Mouse (Mus musculus): ENCODE results near the gene Bmpr2.
A peak's percentile ranks its signal among the peaks of the same experiment; 100 is the strongest.
"Not testable (repeated sequence)": the region's sequence is repeated elsewhere in the genome, so short reads cannot be mapped to it uniquely, and the experiment has no call there.

Bmpr2 gene

DNA sequence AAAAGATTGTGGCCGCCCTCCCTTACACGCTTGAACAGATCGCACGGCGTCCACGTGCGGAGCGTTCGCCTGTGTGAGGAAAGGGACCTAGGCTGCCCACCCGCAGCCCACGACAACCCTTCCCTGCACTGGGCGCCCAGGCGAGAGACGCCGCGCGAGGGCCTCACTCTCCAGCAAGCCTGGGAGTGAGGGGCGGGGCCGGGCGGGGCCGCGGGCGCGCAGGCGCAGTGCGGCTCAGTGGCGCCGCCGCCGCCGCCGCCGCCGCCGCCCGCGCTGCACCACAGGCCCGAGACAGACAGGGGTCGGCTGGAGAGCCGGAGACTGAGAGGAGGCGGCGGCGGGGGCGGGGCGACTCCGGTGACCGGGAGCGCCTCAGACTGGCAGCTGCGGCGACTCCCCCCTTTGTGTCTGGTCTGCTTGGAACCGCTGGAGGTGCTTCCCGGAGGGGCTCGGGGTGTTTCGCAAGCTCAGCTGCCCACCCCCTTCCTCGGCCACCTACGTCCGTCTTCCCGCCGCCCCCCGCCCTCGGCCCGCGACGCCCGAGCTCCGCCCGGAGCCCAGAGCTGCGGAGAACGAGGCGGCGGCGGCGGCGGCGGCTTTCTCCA is at the start of gene Bmpr2:
Gene Bmpr2, plus strand, starts transcription at position 237 of the 605 bp plus-strand sequence.
- DNase-seq (ENCODE audit: low spot score in 2 of 2): peak; percentile 89 to 91

- DNase-seq (ENCODE audit: low spot score in 2 of 2): no peak
These were observed 43.3 kb upstream of the Bmpr2 start for GRCm38 (mm10) chr1:59719900-59720299.

DNA sequence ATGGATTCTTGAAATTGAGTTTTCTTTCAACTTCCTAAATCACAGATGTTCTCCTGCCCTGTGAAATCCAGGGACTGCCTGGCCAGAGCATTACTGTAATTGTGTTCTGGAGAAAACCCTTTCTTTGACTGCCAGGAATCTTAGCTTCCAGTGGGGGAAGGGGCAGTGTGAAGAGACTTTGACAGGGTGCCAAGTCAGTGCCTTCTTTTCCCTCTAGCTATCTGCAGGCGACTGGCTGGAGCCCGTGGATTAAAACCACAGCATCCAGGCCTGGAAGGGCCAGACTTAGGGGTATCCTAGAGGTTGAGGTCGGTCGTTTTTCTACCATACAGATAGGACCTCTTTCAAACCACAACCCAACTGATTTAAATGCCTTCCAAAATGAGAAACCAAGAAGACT is 37.5 kb upstream of the Bmpr2 start:
- DNase-seq (ENCODE audit: low spot score in 2 of 2): peak; percentile 36 to 40

DNA sequence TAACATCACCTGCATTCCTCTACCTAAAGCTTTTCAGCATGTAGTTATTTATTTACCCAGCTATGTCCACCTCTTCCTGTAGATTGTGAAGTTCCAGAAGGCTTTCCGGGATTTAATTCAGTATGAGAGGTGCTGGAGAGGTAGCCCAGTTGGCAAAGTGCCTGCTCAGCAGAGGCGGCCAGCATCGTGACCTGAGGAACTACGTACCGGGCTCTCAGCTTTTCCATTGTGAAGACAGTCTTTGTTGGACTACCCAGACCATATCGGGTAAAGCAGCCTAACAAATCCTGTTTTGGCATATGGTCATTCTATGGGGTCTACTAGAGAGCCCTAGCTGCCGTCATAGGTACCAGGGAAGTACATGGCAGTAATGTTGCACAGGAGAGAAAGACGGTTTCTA is 33.1 kb upstream of the Bmpr2 start:
- no peak for DNase-seq (ENCODE audit: low spot score in 2 of 2)

GRCm38 (mm10) chr1:59730737-59731136 is 32.5 kb upstream of the Bmpr2 start:
- DNase-seq (ENCODE audit: low spot score in 2 of 2): no peak

DNA sequence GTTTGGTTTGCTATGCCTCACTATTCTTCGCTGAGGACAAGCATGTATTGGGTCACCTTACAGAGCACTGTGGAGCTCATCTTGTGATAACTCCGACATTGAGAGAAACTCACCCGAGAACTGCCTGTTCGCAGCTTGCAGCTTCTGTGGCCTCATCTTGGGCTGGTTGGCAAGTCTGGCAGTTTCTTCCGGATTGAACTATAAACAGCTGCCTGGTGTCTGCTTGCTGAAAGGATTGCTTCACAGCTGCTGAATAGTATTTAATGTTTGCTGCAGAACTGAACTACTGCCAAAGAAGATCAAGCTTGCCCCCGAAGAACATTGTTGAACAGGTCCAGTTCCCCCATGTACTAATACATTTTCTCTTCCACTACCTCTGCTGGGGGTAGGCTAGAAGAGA is 29.1 kb upstream of the Bmpr2 start:
- DNase-seq (ENCODE audit: low spot score in 2 of 2): peak; percentile 43 to 56

- no peak for DNase-seq (ENCODE audit: low spot score in 2 of 2)
These were observed 24.3 kb upstream of the Bmpr2 start for GRCm38 (mm10) chr1:59738768-59739414.

DNA sequence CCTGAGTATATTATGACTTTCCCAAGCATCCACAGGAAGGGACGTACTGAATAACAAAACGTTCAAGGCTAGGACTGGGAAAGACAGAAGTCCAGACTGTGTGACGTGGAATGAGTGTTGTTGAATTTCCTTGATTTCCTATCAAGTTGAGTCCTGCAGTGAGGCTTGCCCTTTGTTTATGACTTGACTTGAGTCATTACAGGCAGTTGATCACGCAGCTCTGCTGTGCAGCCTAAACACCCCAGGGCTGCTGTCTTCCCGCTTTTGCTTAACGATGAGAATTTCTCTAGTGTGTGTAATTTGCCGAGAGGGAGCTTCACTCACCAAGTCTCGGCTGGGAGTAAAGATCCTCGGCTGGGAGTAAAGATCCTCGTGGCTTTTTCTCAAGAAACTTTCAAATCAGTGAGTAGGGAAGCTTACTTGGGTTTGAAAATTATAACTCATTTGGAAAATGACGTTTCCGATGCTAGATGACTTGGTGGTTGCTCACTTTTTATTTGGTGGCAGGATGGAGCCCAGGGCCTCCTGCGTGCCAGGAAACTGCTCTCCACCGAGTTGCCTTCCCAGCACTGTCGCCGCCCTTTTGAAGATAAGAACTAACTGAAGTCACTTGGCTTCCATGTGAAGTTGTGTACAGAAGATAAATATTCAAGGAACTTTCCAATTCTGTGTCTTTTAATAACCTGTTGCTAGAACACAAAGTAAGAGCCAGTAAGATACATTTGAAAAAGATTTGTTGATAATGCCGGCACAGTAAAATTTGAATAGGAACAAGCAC is 23.4 kb upstream of the Bmpr2 start:
- DNase-seq (ENCODE audit: low spot score in 2 of 2): no peak

- no peak for DNase-seq (ENCODE audit: low spot score in 2 of 2)
These were observed 14.2 kb upstream of the Bmpr2 start for GRCm38 (mm10) chr1:59749047-59749446.

- not testable (repeated sequence) for DNase-seq (ENCODE audit: low spot score in 2 of 2)
These were observed 13.5 kb upstream of the Bmpr2 start for GRCm38 (mm10) chr1:59749724-59750123.

- DNase-seq (ENCODE audit: low spot score in 2 of 2): no peak
These were observed 7.9 kb upstream of the Bmpr2 start for GRCm38 (mm10) chr1:59755298-59755697.

DNA sequence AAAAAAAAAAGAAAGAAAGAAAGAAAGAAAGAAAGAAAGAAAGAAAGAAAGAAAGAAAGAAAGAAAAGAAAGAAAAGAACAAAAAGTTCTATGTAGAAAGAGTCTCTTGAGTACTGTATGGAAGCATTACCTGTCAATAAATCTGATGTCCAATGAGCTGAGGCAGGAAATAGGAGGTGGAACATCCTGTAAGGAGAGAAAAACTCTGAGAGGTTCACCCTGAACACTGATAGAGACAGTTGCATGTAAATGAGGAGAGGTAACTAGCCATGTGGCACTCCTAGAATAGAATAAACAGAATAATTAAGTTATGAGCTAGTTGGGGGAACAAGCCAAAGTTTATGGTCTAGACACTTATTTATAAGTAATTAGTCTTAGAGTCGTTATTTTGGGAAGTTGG is 4.9 kb upstream of the Bmpr2 start:
- DNase-seq (ENCODE audit: low spot score in 2 of 2): no peak

GRCm38 (mm10) chr1:59762208-59762607 is 992 bp upstream of the Bmpr2 start:
- DNase-seq (ENCODE audit: low spot score in 2 of 2): peak; percentile 49 to 67

DNA sequence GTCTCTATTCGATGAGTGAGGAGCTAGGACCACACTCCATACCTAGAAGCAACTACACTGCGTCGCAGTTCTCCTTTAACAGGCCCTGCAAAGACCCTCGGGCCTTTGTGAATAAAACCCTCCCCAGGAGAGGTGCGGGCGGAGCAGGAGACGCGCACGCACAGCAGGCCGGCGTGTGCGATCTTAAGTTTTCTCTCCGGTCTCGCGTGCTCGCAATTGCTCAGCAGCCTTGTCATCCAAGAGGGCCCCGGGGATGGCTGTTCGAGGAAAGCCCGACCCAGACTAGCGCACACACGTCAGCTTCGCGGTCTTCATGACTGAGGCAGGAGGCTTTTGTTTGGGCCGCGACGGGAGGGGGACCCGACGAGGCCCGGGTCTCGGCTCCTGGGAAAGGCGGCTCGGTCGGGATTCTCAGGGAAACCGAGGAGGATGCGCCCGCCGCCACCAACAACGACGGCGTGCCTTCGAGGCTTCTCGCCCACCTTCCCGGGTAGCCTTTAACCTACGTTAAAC is 493 bp upstream of the Bmpr2 start:
- DNase-seq (ENCODE audit: low spot score in 2 of 2): peak; percentile 82 to 83

DNA sequence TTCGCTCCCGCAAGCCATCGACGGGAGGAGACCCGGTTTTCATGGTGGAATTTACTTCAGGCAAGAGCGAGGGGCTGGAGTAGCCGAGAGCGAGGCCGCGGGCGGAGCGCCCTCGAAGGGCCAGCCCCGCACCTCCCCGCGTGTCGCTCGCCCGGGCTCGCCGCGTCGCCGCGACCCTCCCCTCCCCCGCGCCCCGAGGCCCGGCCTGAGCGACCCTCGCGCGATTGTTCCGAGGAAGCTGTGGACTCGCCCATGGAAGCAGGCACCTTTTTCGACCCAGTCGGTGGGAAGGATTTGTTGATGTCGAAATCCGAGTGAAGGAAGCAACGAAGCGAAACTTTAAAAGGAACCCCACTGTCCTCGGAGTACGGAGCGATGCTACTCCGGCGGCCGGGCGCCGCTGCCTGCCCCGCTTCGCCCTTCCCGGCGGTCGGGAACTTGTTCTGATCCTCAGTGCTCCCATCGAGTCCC is 616 bp downstream of the Bmpr2 start:
- DNase-seq (ENCODE audit: low spot score in 2 of 2): peak in 1 of 2 experiments; percentile 70

- DNase-seq (ENCODE audit: low spot score in 2 of 2): peak; percentile 56 to 59
These were observed 1.3 kb downstream of the Bmpr2 start for GRCm38 (mm10) chr1:59764407-59764971.

GRCm38 (mm10) chr1:59765279-59765678 is 2.1 kb downstream of the Bmpr2 start:
- no peak for DNase-seq (ENCODE audit: low spot score in 2 of 2)

DNA sequence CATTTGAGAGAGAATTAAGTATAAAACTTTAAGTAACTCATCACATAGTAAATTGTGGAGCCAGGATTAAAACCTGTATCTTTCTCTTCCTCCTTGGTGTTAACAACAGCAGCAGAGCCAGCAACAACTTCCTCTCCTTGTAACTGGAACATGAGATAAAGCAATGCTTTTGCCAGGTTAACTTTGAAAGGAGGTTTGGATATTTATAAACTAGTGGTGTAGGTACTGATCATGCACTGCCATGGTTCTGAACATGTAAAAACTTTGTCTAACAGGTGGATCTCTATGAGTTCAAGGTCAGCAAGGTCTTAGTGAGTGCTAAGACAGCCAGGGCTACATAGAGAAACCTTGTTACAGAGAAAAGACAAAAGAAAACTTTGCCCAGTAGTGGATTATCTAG is 3.4 kb downstream of the Bmpr2 start:
- no peak for DNase-seq (ENCODE audit: low spot score in 2 of 2)

DNA sequence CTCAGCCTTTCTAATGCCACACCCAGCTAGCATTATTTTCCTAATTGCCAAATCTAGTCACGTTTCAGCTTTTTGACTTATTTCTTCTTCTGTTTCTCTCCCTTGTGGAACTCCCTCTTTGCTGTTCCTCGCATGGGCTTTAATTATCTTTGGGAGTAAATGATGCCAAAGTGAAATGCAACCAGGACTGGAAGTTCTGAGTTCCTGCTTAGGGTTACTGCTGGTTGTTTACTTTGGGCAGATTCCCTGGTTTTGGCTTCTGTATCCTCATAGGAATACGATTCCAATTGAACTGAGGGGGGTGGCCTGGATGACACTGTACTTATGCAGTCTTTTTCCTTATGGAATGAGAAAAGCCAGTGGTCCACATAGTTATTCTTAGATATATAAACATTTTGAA is 8.7 kb downstream of the Bmpr2 start:
- DNase-seq (ENCODE audit: low spot score in 2 of 2): no peak

DNA sequence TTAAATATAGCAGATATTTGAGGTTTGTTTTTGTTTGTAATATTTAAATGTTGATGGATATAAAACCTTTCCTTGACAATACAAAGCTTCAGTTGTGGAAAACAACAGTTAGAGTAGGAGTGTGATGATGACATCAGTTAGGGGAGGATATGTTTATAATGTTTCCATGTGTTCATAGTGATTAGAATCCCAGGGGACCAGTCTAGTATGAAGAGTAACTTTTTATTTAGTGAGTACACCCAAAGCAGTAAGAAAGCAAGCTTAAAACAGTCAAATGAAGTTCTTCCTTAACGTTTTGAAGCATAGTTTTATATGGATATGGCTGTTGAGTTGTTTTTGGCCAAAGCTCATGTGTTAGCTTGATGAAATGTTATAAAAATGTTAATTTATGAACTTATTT is 17.9 kb downstream of the Bmpr2 start:
- DNase-seq (ENCODE audit: low spot score in 2 of 2): no peak

- peak in 1 of 2 experiments; percentile 26 for DNase-seq (ENCODE audit: low spot score in 2 of 2)
These were observed 25.8 kb downstream of the Bmpr2 start for GRCm38 (mm10) chr1:59788975-59789374.

GRCm38 (mm10) chr1:59789741-59790140 is 26.5 kb downstream of the Bmpr2 start:
- peak in 1 of 2 experiments; percentile 59 for DNase-seq (ENCODE audit: low spot score in 2 of 2)

All from right cerebral cortex, postnatal 10 days (tissue).